Mouse (Mus musculus) left cerebral cortex, adult 2 months (tissue): ENCODE measurements around the gene Gm28230. TPM values are rescaled to one million over a fixed set of nuclear protein-coding genes. Genes with fewer than 3 reads are reported as not detected.
A peak's percentile ranks its signal among the peaks of the same experiment; 100 is the strongest.

Experiments
- DNase-seq, 2 experiments: peaks; one replicate each; pipeline ENCODE4 v3.0.0; 2021 to 2022; ENCODE audit warnings: low spot score in 2 of 2, mixed read lengths in 1 of 2; ENCODE audit errors: extremely low spot score in 1 of 2
- H3K27ac ChIP-seq: fragments of 200-600 bp; 2 replicates; pipeline ENCODE4 v1.8.1; 2022
- H3K4me3 ChIP-seq: fragments of 200-600 bp; 2 replicates; pipeline ENCODE4 v1.8.1; 2022
- CTCF ChIP-seq: fragments of 200-600 bp; IDR thresholded peaks from 2 replicates; pipeline ENCODE4 v1.8.1; 2022; ENCODE audit warnings: antibody characterized with exemption, mild to moderate bottlenecking, moderate library complexity
- intact Hi-C: fragments of 180-260 bp; cut with DNase I; formaldehyde crosslinking; loops from one replicate; pipeline ENCODE4 v1.15.1; 2025
- long read RNA-seq, 2 experiments: library from polyadenylated mRNA; stranded (forward); transcript quantifications; one replicate each; pipeline ENCODE4 v2.0.0; 2021; ENCODE audit warnings: borderline mapping rate in 2 of 2
- total RNA-seq, 2 experiments: library from RNA; stranded (reverse); gene quantifications; 2 replicates each; pipeline ENCODE4 v1.2.3; 2021

Gene Gm28230
- not detected for total RNA-seq
- long read RNA-seq, experiment 1: 0 reads
- long read RNA-seq, experiment 2: 0 reads

DNA sequence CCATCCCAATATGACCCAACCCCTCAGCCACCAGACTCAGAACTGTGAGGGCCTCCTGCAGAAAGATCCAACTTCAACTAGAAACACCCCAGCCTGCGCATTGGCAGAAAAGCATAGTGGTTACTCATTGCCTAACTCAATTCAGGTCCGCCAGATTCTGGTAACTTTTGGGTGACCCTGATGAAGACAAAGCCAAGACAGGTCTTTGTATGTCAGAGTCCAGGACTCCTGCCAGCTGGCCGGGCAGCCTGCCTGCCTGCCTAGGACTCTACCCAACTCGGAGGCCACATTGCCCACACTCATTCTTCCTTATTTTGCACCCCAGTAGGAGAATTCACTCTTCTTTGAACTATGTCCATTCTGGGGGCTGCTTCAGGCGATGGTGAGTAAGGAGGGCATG, at the start of gene Gm28230:
Gene Gm28230, plus strand, starts transcription at position 178 of the 400 bp plus-strand sequence.
- intact Hi-C loops: loop anchor here (5.0 kb wide), 1 partner anchor 69 kb away; the partner anchor contains the start of gene Evx2
- DNase-seq: no peak
- Histone ChIP-seq H3K4me3 (no peak within 1 kb of the TSS), H3K27ac (no peak within 1 kb of the TSS)
- no peak for TF ChIP-seq CTCF

DNA sequence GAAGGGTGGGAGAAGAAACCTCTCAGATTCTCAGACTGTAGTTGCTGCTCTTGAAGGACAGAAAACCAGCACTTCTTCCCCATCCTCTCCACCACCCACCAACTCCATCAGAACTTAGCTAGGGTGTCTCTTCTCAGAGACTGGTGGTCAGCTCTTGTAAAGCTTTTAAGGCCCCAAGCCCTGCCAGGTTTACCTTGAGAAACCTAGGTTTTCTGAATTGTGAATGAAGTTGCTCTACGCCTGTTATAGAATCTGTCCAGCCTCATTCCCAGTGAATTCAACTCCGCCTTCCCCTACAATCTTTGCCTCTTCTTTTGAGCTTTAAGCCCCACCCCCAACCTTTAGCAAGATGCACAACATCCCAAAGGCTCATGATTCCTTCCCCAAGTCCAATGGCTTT, 49.4 kb upstream of the Gm28230 start:
- TF ChIP-seq CTCF: no peak
- intact Hi-C loops: no loop called here
- DNase-seq: no peak
- Histone ChIP-seq H3K4me3 (no peak overlapping the region), H3K27ac (no peak overlapping the region)

- no peak for DNase-seq
- intact Hi-C loops: no loop called here
- no peak for TF ChIP-seq CTCF
- Histone ChIP-seq H3K4me3 (no peak within 1 kb of the TSS), H3K27ac (no peak within 1 kb of the TSS)
Observed at GRCm38 (mm10) chr2:74678891-74679595, 47.5 kb upstream of the Gm28230 start, which contains the start of gene Hoxd11. Gene Hoxd11, plus strand, starts transcription at chr2:74679557.

DNA sequence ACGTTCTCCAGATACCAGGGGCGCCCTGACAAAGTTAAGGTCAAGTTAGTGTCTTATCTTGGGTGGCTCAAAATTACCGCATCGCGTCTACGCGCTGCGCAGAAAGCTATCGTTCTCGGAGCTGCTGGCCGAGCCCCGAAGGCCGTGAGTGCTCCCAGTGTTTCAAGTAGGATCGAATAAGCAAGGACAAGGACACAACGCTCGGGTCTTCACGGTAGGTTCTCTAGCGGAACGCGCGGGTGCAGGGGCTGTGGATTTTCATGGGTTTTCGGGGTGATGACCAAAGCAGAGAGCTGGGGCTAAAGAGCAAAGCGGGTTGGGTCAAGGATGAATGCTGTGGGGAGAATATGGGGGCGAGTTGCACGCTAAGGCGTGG, 46.9 kb upstream of the Gm28230 start:
- no peak for TF ChIP-seq CTCF
- Histone ChIP-seq H3K4me3 (no peak overlapping the region), H3K27ac (no peak overlapping the region)
- intact Hi-C loops: no loop called here
- peak in 1 of 2 experiments; percentile 6 for DNase-seq

DNA sequence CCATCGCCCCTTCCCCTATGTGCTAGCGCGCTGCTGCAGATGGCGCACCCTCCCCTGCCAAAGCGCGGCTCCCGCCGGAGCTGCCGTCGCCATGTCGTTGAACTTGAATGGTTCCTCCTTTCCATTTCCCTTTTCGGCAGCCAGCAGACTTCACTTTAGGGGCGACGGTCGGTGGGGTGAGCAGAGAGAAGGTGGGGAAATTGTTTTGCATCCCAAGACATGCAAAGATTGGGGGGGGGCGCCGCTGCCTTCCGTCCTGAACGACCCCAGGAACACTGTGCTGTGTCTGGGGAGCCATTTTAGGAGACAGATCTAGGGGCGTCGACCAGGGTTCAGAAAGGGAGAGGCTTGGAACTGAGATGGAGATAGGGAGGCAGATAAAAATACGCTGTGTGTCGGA, 46.5 kb upstream of the Gm28230 start:
- DNase-seq: no peak
- no peak overlapping the region for H3K4me3 ChIP-seq
- H3K27ac ChIP-seq: no peak overlapping the region
- intact Hi-C loops: no loop called here
- TF ChIP-seq CTCF: no peak

- no peak for DNase-seq
- intact Hi-C loops: no loop called here
- Histone ChIP-seq H3K27ac (no peak overlapping the region), H3K4me3 (no peak overlapping the region)
- TF ChIP-seq CTCF: no peak
Observed at GRCm38 (mm10) chr2:74680561-74681398, 45.7 kb upstream of the Gm28230 start.

- Histone ChIP-seq H3K27ac (no peak overlapping the region), H3K4me3 (no peak overlapping the region)
- no peak for TF ChIP-seq CTCF
- intact Hi-C loops: no loop called here
- peak in 1 of 2 experiments; percentile 7 for DNase-seq
Observed at GRCm38 (mm10) chr2:74681594-74682531, 44.7 kb upstream of the Gm28230 start.

DNA sequence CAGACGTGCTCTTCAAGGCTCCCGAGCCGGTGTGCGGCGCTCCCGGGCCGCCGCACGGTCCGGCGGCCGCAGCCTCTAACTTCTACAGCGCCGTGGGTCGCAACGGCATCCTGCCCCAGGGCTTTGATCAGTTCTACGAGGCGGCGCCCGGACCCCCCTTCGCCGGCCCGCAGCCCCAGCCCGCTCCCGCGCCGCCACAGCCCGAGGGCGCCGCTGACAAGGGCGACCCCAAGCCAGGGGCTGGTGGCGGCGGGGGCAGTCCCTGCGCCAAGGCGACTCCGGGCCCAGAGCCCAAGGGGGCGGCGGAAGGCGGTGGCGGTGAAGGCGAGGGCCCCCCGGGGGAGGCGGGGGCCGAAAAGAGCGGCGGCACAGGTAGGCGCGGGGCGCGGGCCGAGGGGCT, 43.7 kb upstream of the Gm28230 start:
- no peak overlapping the region for H3K4me3 ChIP-seq

DNA sequence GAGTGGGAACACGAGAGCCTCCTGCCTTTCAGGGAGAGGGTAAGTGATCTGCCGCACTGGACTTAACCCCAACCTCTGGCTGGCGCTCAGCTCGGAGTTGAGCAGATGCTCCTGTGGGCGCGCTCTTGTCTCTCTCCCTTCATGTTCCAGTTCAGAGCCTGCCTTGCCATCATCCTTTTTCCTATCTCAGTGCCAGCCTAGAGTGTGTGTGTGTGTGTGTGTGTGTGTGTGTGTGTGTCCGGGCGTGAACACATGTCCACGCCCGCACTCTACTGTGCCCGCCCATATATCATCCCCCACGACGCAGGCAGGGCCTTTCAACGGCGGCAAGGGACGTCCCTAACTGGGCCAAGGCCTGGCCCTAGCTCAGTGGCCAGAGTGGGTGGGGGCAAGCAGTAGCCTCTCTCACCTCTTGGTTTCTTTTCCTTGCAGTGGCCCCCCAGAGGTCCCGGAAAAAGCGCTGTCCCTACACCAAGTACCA, 43.0 kb upstream of the Gm28230 start:
- H3K27ac ChIP-seq: no peak overlapping the region
- no peak overlapping the region for H3K4me3 ChIP-seq
- DNase-seq: no peak
- intact Hi-C loops: no loop called here
- no peak for TF ChIP-seq CTCF

More for the DNA sequence above, 43.7 kb upstream of the Gm28230 start:
- intact Hi-C loops: no loop called here
- no peak overlapping the region for H3K27ac ChIP-seq
- DNase-seq: no peak
- TF ChIP-seq CTCF: no peak

DNA sequence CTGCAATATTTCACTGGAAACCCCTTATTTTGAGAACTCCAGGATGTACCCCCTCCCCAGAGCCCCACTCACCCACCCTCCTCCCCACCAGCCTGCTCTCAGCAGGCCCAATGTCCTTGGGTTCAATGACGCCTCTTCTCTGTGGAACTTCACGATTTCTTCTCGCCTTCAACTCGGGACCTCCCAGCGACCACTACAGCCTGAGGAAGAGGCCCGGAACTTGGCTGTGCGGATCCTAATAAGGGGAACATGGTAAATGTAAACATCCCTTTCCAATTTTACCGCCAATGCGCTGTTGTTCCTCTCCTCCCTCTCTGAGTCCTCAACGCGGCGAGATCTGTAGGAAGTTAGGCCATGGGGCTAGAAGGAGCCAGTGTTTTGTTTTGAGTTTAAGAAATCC, 42.4 kb upstream of the Gm28230 start:
- intact Hi-C loops: no loop called here
- TF ChIP-seq CTCF: no peak
- H3K4me3 ChIP-seq: no peak overlapping the region
- no peak overlapping the region for H3K27ac ChIP-seq
- DNase-seq: no peak

- Histone ChIP-seq H3K27ac (no peak overlapping the region), H3K4me3 (no peak overlapping the region)
- intact Hi-C loops: no loop called here
- DNase-seq: no peak
- no peak for TF ChIP-seq CTCF
Observed at GRCm38 (mm10) chr2:74685059-74685603, 41.4 kb upstream of the Gm28230 start.
